Mouse (Mus musculus): ENCODE measurements around the gene Cdk9. TPM values are rescaled to one million over a fixed set of nuclear protein-coding genes. Genes with fewer than 3 reads are reported as not detected.

Cdk9 gene
- polyA plus RNA-seq, 1 experiment = 192 TPM

- Histone ChIP-seq H3K27ac (ENCODE audit: insufficient read depth, low read depth, low read length) (peak overlapping the region; percentile 73), H3K4me1 (ENCODE audit: control insufficient read depth, insufficient read depth, low read length) (peaks cover 29% of the 10 kb centered on the region), H3K4me3 (ENCODE audit: insufficient read depth, low read length) (peak overlapping the region; percentile 92)
- TF ChIP-seq CTCF (IDR thresholded peaks at IDR 0.05; ENCODE audit: low read depth, low read length) (no peak), POLR2A (IDR thresholded peaks at IDR 0.05; ENCODE audit: borderline replicate concordance, low read depth, low read length) (no peak)
Observed at GRCm38 (mm10) chr2:32711301-32712056, 1.4 kb downstream of the Cdk9 start.

GRCm38 (mm10) chr2:32710425-32710824 is 2.5 kb downstream of the Cdk9 start:
- H3K27ac ChIP-seq (ENCODE audit: insufficient read depth, low read depth, low read length) = peak overlapping the region; percentile 73
- H3K4me1 ChIP-seq (ENCODE audit: control insufficient read depth, insufficient read depth, low read length) = peaks cover 24% of the 10 kb centered on the region

GRCm38 (mm10) chr2:32709521-32710137 is 3.2 kb downstream of the Cdk9 start:
- peaks cover 22% of the 10 kb centered on the region for H3K4me1 ChIP-seq (ENCODE audit: control insufficient read depth, insufficient read depth, low read length)
- peak overlapping the region; percentile 32 for H3K4me3 ChIP-seq (ENCODE audit: insufficient read depth, low read length)
- no peak for TF ChIP-seq POLR2A (IDR thresholded peaks at IDR 0.05; ENCODE audit: borderline replicate concordance, low read depth, low read length)
- no peak for TF ChIP-seq CTCF (IDR thresholded peaks at IDR 0.05; ENCODE audit: low read depth, low read length)
- peak overlapping the region; percentile 66 for H3K27ac ChIP-seq (ENCODE audit: insufficient read depth, low read depth, low read length)

More at GRCm38 (mm10) chr2:32710425-32710824, 2.5 kb downstream of the Cdk9 start:
- peak overlapping the region; percentile 32 for H3K4me3 ChIP-seq (ENCODE audit: insufficient read depth, low read length)
- no peak for TF ChIP-seq POLR2A (IDR thresholded peaks at IDR 0.05; ENCODE audit: borderline replicate concordance, low read depth, low read length)
- no peak for TF ChIP-seq CTCF (IDR thresholded peaks at IDR 0.05; ENCODE audit: low read depth, low read length)

- Histone ChIP-seq H3K4me3 (ENCODE audit: insufficient read depth, low read length) (no peak overlapping the region), H3K4me1 (ENCODE audit: control insufficient read depth, insufficient read depth, low read length) (peaks cover 12% of the 10 kb centered on the region), H3K27ac (ENCODE audit: insufficient read depth, low read depth, low read length) (no peak overlapping the region)
- TF ChIP-seq POLR2A (IDR thresholded peaks at IDR 0.05; ENCODE audit: borderline replicate concordance, low read depth, low read length) (no peak), CTCF (IDR thresholded peaks at IDR 0.05; ENCODE audit: low read depth, low read length) (peak; percentile 97)
Observed at GRCm38 (mm10) chr2:32708643-32709042, 4.2 kb downstream of the Cdk9 start.

GRCm38 (mm10) chr2:32706971-32707370 is 5.9 kb downstream of the Cdk9 start:
- TF ChIP-seq CTCF (IDR thresholded peaks at IDR 0.05; ENCODE audit: low read depth, low read length) (no peak), POLR2A (IDR thresholded peaks at IDR 0.05; ENCODE audit: borderline replicate concordance, low read depth, low read length) (no peak)
- no peak overlapping the region for H3K27ac ChIP-seq (ENCODE audit: insufficient read depth, low read depth, low read length)
- peaks cover 12% of the 10 kb centered on the region for H3K4me1 ChIP-seq (ENCODE audit: control insufficient read depth, insufficient read depth, low read length)
- H3K4me3 ChIP-seq (ENCODE audit: insufficient read depth, low read length) = no peak overlapping the region

GRCm38 (mm10) chr2:32705018-32705417 is 7.9 kb downstream of the Cdk9 start:
- H3K27ac ChIP-seq (ENCODE audit: insufficient read depth, low read depth, low read length) = no peak overlapping the region
- no peak overlapping the region for H3K4me3 ChIP-seq (ENCODE audit: insufficient read depth, low read length)
- peaks cover 9% of the 10 kb centered on the region for H3K4me1 ChIP-seq (ENCODE audit: control insufficient read depth, insufficient read depth, low read length)
- no peak for TF ChIP-seq POLR2A (IDR thresholded peaks at IDR 0.05; ENCODE audit: borderline replicate concordance, low read depth, low read length)
- TF ChIP-seq CTCF (IDR thresholded peaks at IDR 0.05; ENCODE audit: low read depth, low read length) = no peak

- Histone ChIP-seq H3K27ac (ENCODE audit: insufficient read depth, low read depth, low read length) (no peak within 1 kb of the TSS), H3K4me3 (ENCODE audit: insufficient read depth, low read length) (no peak within 1 kb of the TSS), H3K4me1 (ENCODE audit: control insufficient read depth, insufficient read depth, low read length) (no peaks in the 10 kb centered on the region; the same call in 1 of the 2 replicates)
- TF ChIP-seq CTCF (IDR thresholded peaks at IDR 0.05; ENCODE audit: low read depth, low read length) = no peak
- TF ChIP-seq POLR2A (IDR thresholded peaks at IDR 0.05; ENCODE audit: borderline replicate concordance, low read depth, low read length) = no peak
Observed at GRCm38 (mm10) chr2:32704021-32704421, 8.9 kb downstream of the Cdk9 start, which contains the start of gene Fpgs. Fpgs (minus strand) TSS chr2:32704145.

GRCm38 (mm10) chr2:32703046-32703445 is 9.8 kb downstream of the Cdk9 start:
- no peak overlapping the region for H3K27ac ChIP-seq (ENCODE audit: insufficient read depth, low read depth, low read length)
- no peak overlapping the region for H3K4me3 ChIP-seq (ENCODE audit: insufficient read depth, low read length)
- H3K4me1 ChIP-seq (ENCODE audit: control insufficient read depth, insufficient read depth, low read length) = no peaks in the 10 kb centered on the region
- TF ChIP-seq CTCF (IDR thresholded peaks at IDR 0.05; ENCODE audit: low read depth, low read length) (no peak), POLR2A (IDR thresholded peaks at IDR 0.05; ENCODE audit: borderline replicate concordance, low read depth, low read length) (no peak)

GRCm38 (mm10) chr2:32700966-32701743 is 11.7 kb downstream of the Cdk9 start:
- H3K4me3 ChIP-seq (ENCODE audit: insufficient read depth, low read length) = no peak overlapping the region

More at GRCm38 (mm10) chr2:32700966-32701743, 11.7 kb downstream of the Cdk9 start:
- TF ChIP-seq CTCF (IDR thresholded peaks at IDR 0.05; ENCODE audit: low read depth, low read length) = no peak
- TF ChIP-seq POLR2A (IDR thresholded peaks at IDR 0.05; ENCODE audit: borderline replicate concordance, low read depth, low read length) = no peak
- H3K4me1 ChIP-seq (ENCODE audit: control insufficient read depth, insufficient read depth, low read length) = no peaks in the 10 kb centered on the region
- H3K27ac ChIP-seq (ENCODE audit: insufficient read depth, low read depth, low read length) = no peak overlapping the region
